Mouse (Mus musculus): Measurements from ENCODE around the gene Psmd2.
"Not testable (repeated sequence)": the region's sequence is repeated elsewhere in the genome, so short reads cannot be mapped to it uniquely, and the experiment has no call there.

Gene Psmd2

DNA sequence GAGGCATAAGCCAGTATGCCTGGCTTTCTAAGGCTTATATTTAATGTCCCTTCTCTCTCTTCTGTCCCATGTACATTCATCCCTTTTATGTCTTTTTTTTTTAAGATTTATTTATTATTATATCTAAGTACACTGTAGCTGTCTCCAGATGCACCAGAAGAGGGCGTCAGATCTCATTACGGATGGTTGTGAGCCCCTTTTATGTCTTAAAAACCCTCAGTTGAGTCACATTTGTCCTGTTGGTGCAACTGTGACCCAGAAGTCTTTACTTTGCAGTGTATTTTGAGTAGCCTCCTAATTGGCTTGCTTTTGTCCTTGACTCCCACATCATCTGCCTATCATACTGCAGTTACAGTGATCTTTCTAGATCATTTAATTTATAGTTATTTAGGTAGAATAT is 1.9 kb downstream of the Psmd2 start:
- DNase-seq (ENCODE audit: low spot score in 2 of 2) = no peak

DNA sequence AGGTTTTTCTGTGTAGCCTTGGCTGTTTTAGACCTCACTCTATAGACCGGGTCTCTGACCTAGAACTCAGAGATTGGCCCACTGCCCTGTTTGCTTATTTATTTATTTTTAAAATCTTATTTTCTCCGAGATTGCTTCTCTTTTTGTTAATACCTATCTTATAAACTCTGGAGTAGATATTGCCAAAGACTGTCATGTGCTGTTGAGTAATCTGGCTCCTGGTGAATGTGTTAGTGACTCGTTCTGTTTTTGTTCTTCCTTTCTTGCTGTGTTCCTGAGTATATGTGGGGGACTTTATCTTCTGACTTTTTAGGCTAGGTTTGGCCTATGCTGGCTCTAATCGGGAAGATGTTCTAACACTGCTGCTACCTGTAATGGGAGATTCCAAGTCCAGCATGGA is 6.2 kb downstream of the Psmd2 start:
- no peak for DNase-seq (ENCODE audit: low spot score in 2 of 2)

DNA sequence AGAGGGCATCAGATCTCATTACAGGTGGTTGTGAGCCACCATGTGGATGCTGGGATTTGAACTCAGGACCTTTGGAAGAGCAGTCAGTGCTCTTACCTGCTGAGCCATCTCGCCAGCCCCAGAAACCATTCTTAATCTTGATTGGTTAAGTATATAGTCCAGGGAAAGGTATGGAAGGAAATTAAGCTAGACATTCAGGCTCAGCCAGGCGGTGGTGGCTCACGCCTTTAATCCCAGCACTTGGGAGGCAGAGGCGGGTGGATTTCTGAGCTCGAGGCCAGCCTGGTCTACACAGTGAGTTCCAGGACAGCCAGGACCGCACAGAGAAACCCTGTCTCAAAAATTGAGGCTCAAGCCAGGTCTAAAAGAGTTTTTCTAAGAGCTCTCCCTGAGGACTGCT is 16.6 kb downstream of the Psmd2 start, which contains the start of gene Eif4g1:
Gene Eif4g1, plus strand, starts transcription at position 301 of the 400 bp plus-strand sequence.
- DNase-seq (ENCODE audit: low spot score in 2 of 2) = not testable (repeated sequence)

GRCm38 (mm10) chr16:20670291-20670690 is 18.8 kb downstream of the Psmd2 start:
- DNase-seq (ENCODE audit: low spot score in 2 of 2) = no peak

DNA sequence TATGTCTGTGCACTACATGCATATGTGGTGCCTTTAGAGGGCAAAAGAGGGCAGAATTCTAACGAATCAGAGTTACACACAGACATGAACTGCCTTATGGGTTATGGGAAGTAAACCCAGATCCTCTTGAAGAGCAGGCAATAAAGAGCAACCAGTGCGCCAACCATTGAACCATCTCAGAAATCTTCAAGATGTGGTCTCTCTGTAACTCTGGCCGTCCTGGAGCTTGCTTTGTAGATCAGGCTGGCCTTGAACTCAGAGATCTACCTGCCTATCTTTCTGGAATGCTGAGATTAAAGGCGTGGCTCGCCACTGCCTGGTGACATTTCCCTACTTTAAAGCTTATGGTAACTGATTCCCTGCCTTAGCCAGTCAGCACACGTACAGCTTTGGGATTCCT is 20.4 kb downstream of the Psmd2 start:
- DNase-seq (ENCODE audit: low spot score in 2 of 2) = no peak

DNA sequence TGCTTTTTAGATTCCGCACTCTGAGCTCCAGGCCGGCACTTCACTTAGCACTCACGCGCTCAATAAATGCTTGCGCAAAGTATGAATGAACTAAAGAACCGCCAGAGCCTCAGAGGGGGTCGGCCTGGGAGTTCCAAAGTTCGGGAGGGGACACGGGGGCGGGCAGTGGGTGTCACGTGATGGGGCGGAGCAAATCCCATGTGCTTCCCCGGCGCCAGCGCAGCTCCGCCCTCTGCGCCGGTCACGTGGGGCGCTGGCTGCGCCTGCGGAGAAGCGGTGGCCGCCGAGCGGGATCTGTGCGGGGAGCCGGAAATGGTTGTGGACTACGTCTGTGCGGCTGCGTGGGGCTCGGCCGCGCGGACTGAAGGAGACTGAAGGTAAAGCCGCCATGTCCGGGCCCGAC is 21.0 kb downstream of the Psmd2 start:
- DNase-seq (ENCODE audit: low spot score in 2 of 2) = peak; percentile 90 to 92

GRCm38 (mm10) chr16:20672965-20673705 is 21.7 kb downstream of the Psmd2 start:
- DNase-seq (ENCODE audit: low spot score in 2 of 2) = no peak

DNA sequence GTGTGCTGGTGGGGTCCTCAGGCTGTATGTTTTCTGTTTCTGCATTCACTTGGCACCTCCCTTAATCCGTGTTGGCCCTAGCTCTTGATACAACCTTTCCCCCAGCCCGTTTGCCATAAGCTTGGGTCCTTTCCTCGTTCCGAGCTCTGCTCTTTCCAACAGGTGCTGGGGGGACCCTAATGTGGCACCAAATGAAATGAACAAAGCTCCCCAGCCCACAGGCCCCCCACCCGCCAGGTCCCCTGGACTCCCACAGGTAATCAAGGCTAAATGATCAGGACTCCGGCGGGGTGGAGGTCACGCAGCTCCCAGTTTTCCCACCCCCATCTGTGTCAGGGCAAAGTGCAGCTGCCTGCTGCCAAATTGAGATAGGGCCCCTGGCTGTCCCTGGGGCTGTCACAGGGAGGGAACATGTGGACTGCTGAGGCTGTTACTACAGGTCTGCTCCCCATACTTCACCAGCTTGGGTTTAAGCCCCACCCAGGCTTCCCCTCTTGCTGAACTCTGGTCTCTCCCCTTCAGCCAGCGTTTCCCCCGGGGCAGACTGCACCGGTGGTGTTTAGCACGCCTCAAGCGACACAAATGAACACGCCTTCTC is 22.4 kb downstream of the Psmd2 start:
- DNase-seq (ENCODE audit: low spot score in 2 of 2) = peak in 1 of 2 experiments; percentile 25

GRCm38 (mm10) chr16:20675213-20675612 is 23.8 kb downstream of the Psmd2 start:
- no peak for DNase-seq (ENCODE audit: low spot score in 2 of 2)

- no peak for DNase-seq (ENCODE audit: low spot score in 2 of 2)
Measured at GRCm38 (mm10) chr16:20676702-20677101, 25.2 kb downstream of the Psmd2 start.

- no peak for DNase-seq (ENCODE audit: low spot score in 2 of 2)
Measured at GRCm38 (mm10) chr16:20677380-20677779, 25.9 kb downstream of the Psmd2 start.

DNA sequence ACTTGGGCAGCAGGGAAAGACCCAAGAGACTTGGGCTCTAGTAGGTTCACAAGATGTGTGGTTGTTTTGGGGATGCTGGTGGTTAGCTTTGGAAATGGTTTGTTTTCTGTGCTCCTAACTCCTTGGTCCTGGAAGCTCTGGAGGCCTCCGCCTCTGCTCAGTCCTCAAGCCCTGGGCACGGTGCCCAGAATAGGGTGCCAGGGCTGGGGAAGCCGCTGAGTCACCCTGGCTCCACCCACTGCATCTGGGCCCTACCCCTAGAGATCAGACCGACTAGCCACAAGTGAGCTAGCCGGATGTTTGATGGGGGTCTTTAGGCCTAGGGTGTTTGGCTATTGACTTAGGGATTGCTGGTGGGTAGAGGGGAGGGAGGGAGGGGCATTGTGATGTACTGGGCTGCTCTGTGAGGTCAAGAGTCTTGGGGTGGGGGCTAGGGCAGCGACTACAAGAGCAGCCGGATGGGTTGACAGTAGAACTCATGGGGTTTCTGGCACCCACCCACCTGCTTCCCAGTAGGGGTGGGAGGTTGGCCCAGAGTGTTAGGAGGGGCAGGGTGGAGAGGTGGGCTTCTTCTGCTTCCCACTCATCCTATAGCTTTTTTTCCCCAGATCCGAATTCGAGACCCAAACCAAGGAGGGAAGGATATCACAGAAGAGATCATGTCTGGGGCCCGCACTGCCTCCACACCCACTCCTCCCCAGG is 26.7 kb downstream of the Psmd2 start:
- no peak for DNase-seq (ENCODE audit: low spot score in 2 of 2)

DNA sequence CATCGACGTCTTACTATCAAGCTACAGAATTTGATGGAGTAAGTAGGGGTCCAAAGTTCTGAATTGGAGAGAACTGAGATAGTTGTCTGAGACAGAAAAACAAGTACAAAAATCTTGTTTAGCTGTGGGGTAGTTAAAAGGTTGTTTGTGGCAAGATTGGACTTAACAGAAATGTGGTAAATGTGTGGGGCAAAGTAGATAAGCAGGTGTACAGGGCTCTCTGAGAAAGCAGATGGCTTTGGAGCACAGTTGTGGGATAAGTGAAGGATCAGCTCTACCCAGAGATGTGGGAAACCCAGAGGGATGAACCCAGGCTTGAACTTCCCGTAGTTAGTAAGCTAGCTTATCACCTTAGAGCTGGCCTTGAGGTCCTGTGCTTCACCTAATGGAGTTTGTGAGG is 39.3 kb downstream of the Psmd2 start:
- DNase-seq (ENCODE audit: low spot score in 2 of 2) = no peak

- DNase-seq (ENCODE audit: low spot score in 2 of 2) = no peak
Measured at GRCm38 (mm10) chr16:20691617-20692016, 40.2 kb downstream of the Psmd2 start.

- no peak for DNase-seq (ENCODE audit: low spot score in 2 of 2)
Measured at GRCm38 (mm10) chr16:20692241-20692965, 41.0 kb downstream of the Psmd2 start.

DNA sequence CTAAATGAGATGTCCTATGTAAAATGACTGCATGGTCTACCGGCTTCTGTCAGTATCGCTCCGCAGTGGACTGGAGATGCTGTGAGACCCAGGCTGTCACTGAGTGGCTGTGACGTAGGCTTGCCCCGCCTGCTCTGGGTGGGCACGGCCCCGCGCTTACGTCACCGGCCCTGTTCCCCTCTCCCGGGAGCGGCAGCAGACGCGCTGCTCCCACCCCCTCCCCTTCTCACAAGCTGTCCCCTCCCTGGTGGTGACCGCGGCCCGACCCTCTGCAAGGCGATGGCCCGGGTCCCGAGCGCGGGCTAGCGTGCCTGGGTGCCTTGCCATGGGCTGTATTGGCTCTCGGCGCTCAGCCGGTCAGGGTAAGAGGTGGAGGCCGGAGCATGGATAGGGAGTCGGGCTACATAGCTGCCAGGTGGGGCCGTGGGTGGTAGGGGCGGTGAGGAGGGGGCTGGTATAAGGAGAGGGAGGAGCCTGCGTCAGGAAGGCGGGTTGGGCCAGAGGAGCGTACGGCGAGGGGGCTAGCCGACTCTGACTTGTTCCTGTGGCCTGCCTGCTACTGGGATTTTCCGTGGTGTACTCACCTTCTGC is 41.8 kb downstream of the Psmd2 start, which contains the start of gene Fam131a:
Gene Fam131a, plus strand, starts transcription at position 131 of the 591 bp plus-strand sequence.
- peak; percentile 65 to 70 for DNase-seq (ENCODE audit: low spot score in 2 of 2)

- no peak for DNase-seq (ENCODE audit: low spot score in 2 of 2)
Measured at GRCm38 (mm10) chr16:20694781-20695180, 43.3 kb downstream of the Psmd2 start.

DNA sequence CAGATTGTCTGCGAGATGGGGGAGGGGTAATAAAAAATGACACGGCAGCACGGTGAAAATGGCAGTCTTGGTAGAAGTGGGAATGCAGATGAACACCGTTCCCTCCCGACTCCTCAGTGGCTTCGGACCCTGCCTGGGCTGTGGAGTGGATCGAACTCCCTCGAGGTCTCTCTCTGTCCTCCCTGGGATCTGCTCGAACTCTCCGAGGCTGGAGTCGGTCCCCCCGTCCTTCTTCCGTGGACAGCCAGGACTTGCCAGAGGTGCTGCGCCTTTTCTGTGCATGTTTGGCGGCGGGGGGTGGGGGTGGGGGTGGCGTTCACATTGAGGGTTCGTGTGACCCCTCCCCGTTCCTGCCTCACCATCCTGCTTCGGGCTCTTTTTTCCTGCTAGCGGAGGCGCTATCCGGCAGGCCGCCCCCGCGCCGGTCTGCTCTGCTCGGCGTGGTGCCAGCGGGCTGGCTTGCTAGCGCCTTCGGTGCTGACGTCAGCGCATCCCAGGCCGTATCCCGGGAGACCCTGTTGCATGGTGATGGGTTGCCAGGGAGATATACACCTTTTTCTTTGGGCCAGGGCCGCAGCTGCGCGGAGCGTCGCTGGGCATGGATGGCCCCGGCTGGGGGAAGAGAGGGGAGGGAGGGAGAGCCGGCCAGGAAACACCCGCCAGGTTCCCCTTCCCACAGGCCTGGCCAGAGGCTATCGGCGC is 44.3 kb downstream of the Psmd2 start:
- DNase-seq (ENCODE audit: low spot score in 2 of 2) = no peak

- DNase-seq (ENCODE audit: low spot score in 2 of 2) = no peak
Measured at GRCm38 (mm10) chr16:20699266-20699665, 47.8 kb downstream of the Psmd2 start.

- no peak for DNase-seq (ENCODE audit: low spot score in 2 of 2)
Measured at GRCm38 (mm10) chr16:20700036-20700435, 48.6 kb downstream of the Psmd2 start.

DNA sequence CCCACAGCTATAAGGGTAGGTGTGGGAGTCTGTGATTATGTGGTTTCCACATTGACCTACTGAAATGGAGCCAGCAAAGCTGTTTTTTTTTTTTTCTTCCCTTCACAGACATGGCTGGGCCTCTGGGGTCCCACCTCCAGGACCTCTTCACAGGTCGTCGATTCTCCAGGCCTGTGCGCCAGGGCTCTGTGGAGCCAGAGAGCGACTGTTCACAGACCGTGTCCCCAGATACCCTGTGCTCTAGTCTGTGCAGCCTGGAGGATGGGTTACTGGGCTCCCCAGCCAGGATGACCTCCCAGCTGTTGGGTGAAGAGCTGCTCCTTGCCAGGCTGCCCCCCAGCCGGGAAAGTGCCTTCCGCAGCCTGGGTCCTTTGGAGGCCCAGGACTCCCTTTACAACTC is 49.9 kb downstream of the Psmd2 start:
- no peak for DNase-seq (ENCODE audit: low spot score in 2 of 2)
